Mouse (Mus musculus): ENCODE data around the gene Txndc2. TPM values are rescaled to one million over a fixed set of nuclear protein-coding genes. Genes with fewer than 3 reads are reported as not detected.

Gene Txndc2
- polyA plus RNA-seq, 1 experiment from 2014 or later = not detected

DNA sequence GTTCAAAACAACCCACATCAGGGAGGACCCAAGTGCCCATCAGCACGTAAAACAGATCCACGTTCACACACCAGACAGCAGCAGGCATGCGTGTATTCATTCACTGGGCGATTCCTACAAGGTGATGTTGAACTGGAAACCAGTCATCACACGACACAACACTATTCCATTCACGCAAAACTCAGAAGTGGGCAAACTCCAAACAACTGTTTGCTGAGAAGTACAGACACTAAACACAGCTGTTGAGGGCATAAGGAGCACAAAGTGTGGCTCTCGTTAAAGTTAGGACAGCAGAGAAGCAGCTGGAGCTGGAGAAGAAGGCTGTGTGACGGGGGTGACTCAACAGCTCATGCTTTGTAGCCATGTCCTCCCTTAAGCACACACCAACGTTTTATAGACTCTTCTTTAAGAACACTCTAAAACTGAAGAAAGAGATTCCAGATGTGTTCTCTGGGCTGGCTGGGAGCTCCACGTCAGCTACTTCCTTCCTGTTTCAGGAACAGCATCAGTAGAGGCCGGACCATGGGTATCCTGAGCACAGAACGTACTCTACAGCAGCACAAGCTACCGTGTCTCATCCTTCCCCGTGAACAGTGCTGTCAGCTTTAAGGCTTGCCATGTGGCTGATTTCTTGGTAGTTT is 38.0 kb upstream of the Txndc2 start:
- TF ChIP-seq CTCF (IDR thresholded peaks at IDR 0.05; ENCODE audit: low read depth) = no peak
- ATAC-seq = no peak
- WGBS = 72% methylated on average over 14 of the region's 14 CpGs

DNA sequence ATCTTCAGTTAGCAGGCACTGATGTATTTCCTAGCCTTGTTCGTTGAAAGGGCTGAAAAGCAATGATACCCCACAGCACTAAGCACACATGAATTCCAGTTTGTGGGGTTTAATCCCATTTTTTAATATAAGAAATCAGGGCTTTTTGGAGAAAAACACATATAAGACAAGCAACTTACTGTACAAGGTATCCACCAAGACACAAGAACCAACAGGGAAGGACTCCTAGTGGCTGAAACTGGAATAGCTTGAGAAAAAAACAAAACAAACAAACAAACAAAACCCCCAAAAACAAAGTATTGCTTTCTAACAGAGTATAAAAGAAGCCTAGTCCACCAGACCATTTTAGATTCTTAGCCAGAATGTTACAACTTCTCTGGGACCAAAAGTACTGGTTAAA is 35.8 kb upstream of the Txndc2 start:
- WGBS = 100% methylated on average over 1 of the region's 1 CpGs

More for the DNA sequence above, 38.0 kb upstream of the Txndc2 start:
- Histone ChIP-seq H3K4me1 (replicated peaks; ENCODE audit: control insufficient read depth, insufficient read depth, low read length) (peaks cover 3% of the 10 kb centered on the region), H3K36me3 (ENCODE audit: control insufficient read depth, insufficient read depth) (no peaks in the 10 kb centered on the region), H3K9ac (ENCODE audit: low read depth, low read length) (no peak overlapping the region), H3K4me2 (replicated peaks; ENCODE audit: low read depth) (no peak overlapping the region), H3K27ac (ENCODE audit: low read depth, low read length) (no peak overlapping the region; the same call in 1 of the 2 replicates), H3K4me3 (ENCODE audit: low read depth, low read length) (no peak overlapping the region), H3K27me3 (replicated peaks; ENCODE audit: control insufficient read depth, insufficient read depth, low read length) (no peaks in the 10 kb centered on the region), H3K9me3 (ENCODE audit: control insufficient read depth) (no peaks in the 10 kb centered on the region)

DNA sequence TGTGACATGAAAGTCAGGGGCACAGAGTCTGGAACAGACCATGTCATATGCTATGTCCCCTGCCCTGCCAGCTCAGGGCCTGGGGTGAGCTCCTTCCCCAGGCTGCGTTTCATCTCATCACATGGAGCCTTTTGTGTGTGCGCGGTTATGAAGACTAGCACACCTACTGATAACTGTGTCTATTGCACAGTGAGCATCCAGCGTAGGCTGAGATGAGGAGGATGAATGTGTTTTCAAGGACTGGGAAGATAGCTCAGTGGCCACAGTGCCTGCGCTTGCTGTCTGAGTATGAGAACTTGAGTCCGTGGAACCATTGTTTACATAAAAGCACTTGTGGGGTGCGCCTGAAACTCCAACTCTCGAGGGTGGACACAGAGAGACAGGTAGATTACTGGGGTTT is 34.6 kb upstream of the Txndc2 start:
- 83% methylated on average over 8 of the region's 8 CpGs for WGBS
- Histone ChIP-seq H3K27me3 (replicated peaks; ENCODE audit: control insufficient read depth, insufficient read depth, low read length) (no peaks in the 10 kb centered on the region), H3K27ac (ENCODE audit: low read depth, low read length) (no peak overlapping the region), H3K4me1 (replicated peaks; ENCODE audit: control insufficient read depth, insufficient read depth, low read length) (peaks cover 8% of the 10 kb centered on the region), H3K36me3 (ENCODE audit: control insufficient read depth, insufficient read depth) (no peaks in the 10 kb centered on the region), H3K4me2 (replicated peaks; ENCODE audit: low read depth) (no peak overlapping the region), H3K9me3 (ENCODE audit: control insufficient read depth) (no peaks in the 10 kb centered on the region), H3K4me3 (ENCODE audit: low read depth, low read length) (no peak overlapping the region), H3K9ac (ENCODE audit: low read depth, low read length) (no peak overlapping the region)
- no peak for ATAC-seq
- TF ChIP-seq CTCF (IDR thresholded peaks at IDR 0.05; ENCODE audit: low read depth) = no peak

More for the DNA sequence above, 35.8 kb upstream of the Txndc2 start:
- no peaks in the 10 kb centered on the region for H3K27me3 ChIP-seq (replicated peaks; ENCODE audit: control insufficient read depth, insufficient read depth, low read length)
- no peaks in the 10 kb centered on the region for H3K36me3 ChIP-seq (ENCODE audit: control insufficient read depth, insufficient read depth)
- no peak overlapping the region for H3K4me3 ChIP-seq (ENCODE audit: low read depth, low read length)
- no peaks in the 10 kb centered on the region for H3K9me3 ChIP-seq (ENCODE audit: control insufficient read depth)
- H3K4me2 ChIP-seq (replicated peaks; ENCODE audit: low read depth) = no peak overlapping the region
- no peak overlapping the region for H3K9ac ChIP-seq (ENCODE audit: low read depth, low read length)
- H3K4me1 ChIP-seq (replicated peaks; ENCODE audit: control insufficient read depth, insufficient read depth, low read length) = peaks cover 8% of the 10 kb centered on the region
- H3K27ac ChIP-seq (ENCODE audit: low read depth, low read length) = no peak overlapping the region
- TF ChIP-seq CTCF (IDR thresholded peaks at IDR 0.05; ENCODE audit: low read depth) = peak; percentile 57
- no peak for ATAC-seq

DNA sequence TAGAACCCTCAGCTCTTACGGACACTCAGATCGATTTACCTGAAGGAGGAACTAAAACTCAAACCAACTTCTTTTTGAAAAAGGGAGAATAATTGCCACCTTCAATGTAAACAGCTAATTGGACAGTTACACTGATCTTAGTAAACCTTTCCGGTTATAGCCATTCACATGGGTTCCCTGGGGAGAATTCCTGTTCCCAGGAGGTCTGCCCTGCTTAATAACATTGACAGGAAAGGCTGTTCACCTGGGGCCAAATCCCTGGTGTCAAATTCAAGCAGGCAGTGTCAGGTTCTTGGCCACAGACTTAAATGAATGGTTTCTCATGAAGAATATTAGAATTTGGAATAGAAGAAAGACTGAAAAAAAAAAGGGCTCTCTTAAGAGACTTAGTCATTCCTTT is 34.0 kb upstream of the Txndc2 start:
- no peak for ATAC-seq
- 86% methylated on average over 3 of the region's 3 CpGs for WGBS
- Histone ChIP-seq H3K27ac (ENCODE audit: low read depth, low read length) (no peak overlapping the region), H3K4me2 (replicated peaks; ENCODE audit: low read depth) (no peak overlapping the region), H3K27me3 (replicated peaks; ENCODE audit: control insufficient read depth, insufficient read depth, low read length) (no peaks in the 10 kb centered on the region), H3K36me3 (ENCODE audit: control insufficient read depth, insufficient read depth) (no peaks in the 10 kb centered on the region), H3K9me3 (ENCODE audit: control insufficient read depth) (no peaks in the 10 kb centered on the region), H3K4me1 (replicated peaks; ENCODE audit: control insufficient read depth, insufficient read depth, low read length) (peaks cover 8% of the 10 kb centered on the region), H3K4me3 (ENCODE audit: low read depth, low read length) (no peak overlapping the region), H3K9ac (ENCODE audit: low read depth, low read length) (no peak overlapping the region)
- no peak for TF ChIP-seq CTCF (IDR thresholded peaks at IDR 0.05; ENCODE audit: low read depth)

DNA sequence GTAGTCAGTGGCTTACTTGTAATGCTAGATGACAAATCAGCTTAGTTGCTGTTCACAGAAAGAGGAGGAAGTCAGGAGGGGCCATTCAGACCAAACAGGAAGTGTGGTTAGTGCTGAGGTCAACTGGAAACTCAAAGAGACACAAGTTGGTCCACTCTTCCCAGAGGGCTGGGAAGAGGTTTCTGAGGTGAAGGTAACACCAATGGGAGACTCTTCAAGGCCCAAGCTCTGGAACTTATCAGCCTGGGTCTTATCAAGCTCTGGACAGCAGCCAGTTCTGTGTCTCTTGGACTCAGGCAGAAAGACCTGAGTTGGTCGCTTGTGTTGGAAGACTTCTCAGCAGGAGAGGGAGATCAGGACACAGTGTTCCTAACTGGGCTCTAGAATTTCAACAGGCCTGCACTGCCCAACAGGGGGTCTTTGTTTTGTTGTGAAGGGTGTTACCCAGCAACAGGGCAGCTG is 32.8 kb upstream of the Txndc2 start:
- peak; percentile 12; the same call in 1 of the 2 replicates for ATAC-seq
- no peak for TF ChIP-seq CTCF (IDR thresholded peaks at IDR 0.05; ENCODE audit: low read depth)
- 0 out of 2 replicates have a peak overlapping the region, but pooled peaks have one; percentile 1 for H3K27ac ChIP-seq (ENCODE audit: low read depth, low read length)

DNA sequence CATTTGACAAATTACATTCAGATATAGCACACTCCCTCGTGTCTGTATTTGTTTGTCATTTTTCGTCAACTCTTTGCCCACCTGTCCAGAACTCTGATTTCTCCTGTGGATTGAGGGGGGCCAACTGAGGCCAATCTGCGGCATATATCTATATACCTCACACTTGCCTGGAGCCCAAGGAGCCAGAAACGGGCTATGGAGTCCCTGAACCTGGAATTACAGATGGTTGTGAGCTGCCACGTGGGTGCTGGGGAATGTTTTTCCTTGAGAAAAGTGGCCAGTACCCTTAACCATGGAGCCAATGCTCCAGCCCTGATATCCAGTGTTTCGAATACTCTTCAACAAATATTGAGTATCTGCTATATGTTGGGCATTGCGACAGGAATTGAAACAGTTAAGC is 31.0 kb upstream of the Txndc2 start:
- WGBS = 90% methylated on average over 7 of the region's 7 CpGs

More for the DNA sequence above, 32.8 kb upstream of the Txndc2 start:
- Histone ChIP-seq H3K9me3 (ENCODE audit: control insufficient read depth) (no peaks in the 10 kb centered on the region), H3K4me3 (ENCODE audit: low read depth, low read length) (no peak overlapping the region), H3K27me3 (replicated peaks; ENCODE audit: control insufficient read depth, insufficient read depth, low read length) (no peaks in the 10 kb centered on the region), H3K4me2 (replicated peaks; ENCODE audit: low read depth) (no peak overlapping the region), H3K9ac (ENCODE audit: low read depth, low read length) (no peak overlapping the region), H3K36me3 (ENCODE audit: control insufficient read depth, insufficient read depth) (no peaks in the 10 kb centered on the region), H3K4me1 (replicated peaks; ENCODE audit: control insufficient read depth, insufficient read depth, low read length) (peaks cover 8% of the 10 kb centered on the region)
- WGBS = 22% methylated on average over 1 of the region's 1 CpGs

More for the DNA sequence above, 31.0 kb upstream of the Txndc2 start:
- H3K4me1 ChIP-seq (replicated peaks; ENCODE audit: control insufficient read depth, insufficient read depth, low read length) = peaks cover 8% of the 10 kb centered on the region
- H3K27ac ChIP-seq (ENCODE audit: low read depth, low read length) = no peak overlapping the region
- no peak overlapping the region for H3K4me2 ChIP-seq (replicated peaks; ENCODE audit: low read depth)
- H3K36me3 ChIP-seq (ENCODE audit: control insufficient read depth, insufficient read depth) = no peaks in the 10 kb centered on the region
- no peaks in the 10 kb centered on the region for H3K9me3 ChIP-seq (ENCODE audit: control insufficient read depth)
- no peak for TF ChIP-seq CTCF (IDR thresholded peaks at IDR 0.05; ENCODE audit: low read depth)
- ATAC-seq = no peak
- no peak overlapping the region for H3K4me3 ChIP-seq (ENCODE audit: low read depth, low read length)
- no peaks in the 10 kb centered on the region for H3K27me3 ChIP-seq (replicated peaks; ENCODE audit: control insufficient read depth, insufficient read depth, low read length)
- no peak overlapping the region for H3K9ac ChIP-seq (ENCODE audit: low read depth, low read length)

Data from intestine, postnatal 0 days (tissue).